Mouse (Mus musculus) macrophage (primary cell): Measurements from ENCODE around the gene Fam3c. TPM values are rescaled to one million over a fixed set of nuclear protein-coding genes. Genes with fewer than 3 reads are reported as not detected.

Source experiments
- H3K27ac ChIP-seq: fragments of 350-480 bp; formaldehyde crosslinking; 2 replicates; pipeline ENCODE4 v1.9.0; 2021
- H3K36me3 ChIP-seq: fragments of 350-480 bp; formaldehyde crosslinking; 2 replicates; pipeline ENCODE4 v1.9.0; 2021; ENCODE audit errors: inconsistent target
- H3K4me3 ChIP-seq: fragments of 350-480 bp; formaldehyde crosslinking; 2 replicates; pipeline ENCODE4 v1.9.0; 2021; ENCODE audit errors: inconsistent target
- H3K79me2 ChIP-seq: fragments of 350-480 bp; formaldehyde crosslinking; 2 replicates; pipeline ENCODE4 v1.9.0; 2021; ENCODE audit errors: inconsistent target
- WGBS: methylation state at CpG from one replicate; pipeline ENCODE4 v1.1.7; 2026; ENCODE audit warnings: inconsistent platforms; ENCODE audit not compliant: missing documents; 5-methylcytosine and 5-hydroxymethylcytosine counted together
- polyA plus RNA-seq: library from polyadenylated mRNA; stranded (reverse); fragments of 250-400 nt; gene quantifications from 3 replicates; pipeline ENCODE4 v1.2.4, GENCODE M21; 2018; ENCODE audit warnings: inconsistent platforms

Fam3c gene
- polyA plus RNA-seq, 1 experiment from 2014 or later: 155 TPM

GRCm38 (mm10) chr6:22373476-22373875 is 17.4 kb upstream of the Fam3c start:
- Histone ChIP-seq H3K79me2 (no peaks in the 10 kb centered on the region), H3K36me3 (no peaks in the 10 kb centered on the region), H3K4me3 (no peak overlapping the region), H3K27ac (no peak overlapping the region)
- 84% methylated on average over 2 of the region's 2 CpGs for WGBS

DNA sequence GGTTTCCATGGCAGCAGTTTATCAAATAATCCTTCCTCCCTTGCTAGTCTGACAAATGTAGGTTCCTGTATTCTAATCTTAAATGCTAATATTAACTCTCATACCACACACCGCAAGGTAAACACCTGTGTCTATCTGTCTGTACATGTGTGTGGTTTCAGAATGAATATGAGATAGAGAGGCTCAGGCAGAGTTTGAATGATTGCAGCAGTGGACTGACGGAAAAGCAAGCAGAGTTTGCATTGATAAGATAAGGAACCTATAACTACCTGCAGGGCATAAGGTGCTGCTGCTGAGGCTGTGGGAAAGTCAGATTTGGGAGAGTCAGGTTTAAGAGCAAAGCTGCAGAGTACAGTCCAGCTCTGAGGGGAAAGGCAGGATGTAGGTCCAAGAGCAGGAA is 10.9 kb upstream of the Fam3c start:
- WGBS: 100% methylated on average over 2 of the region's 2 CpGs
- no peaks in the 10 kb centered on the region for H3K36me3 ChIP-seq
- H3K79me2 ChIP-seq: no peaks in the 10 kb centered on the region
- no peak overlapping the region for H3K27ac ChIP-seq
- H3K4me3 ChIP-seq: no peak overlapping the region

- Histone ChIP-seq H3K79me2 (no peaks in the 10 kb centered on the region), H3K36me3 (no peaks in the 10 kb centered on the region)
- 79% methylated on average over 3 of the region's 3 CpGs for WGBS
These were observed 7.5 kb upstream of the Fam3c start for GRCm38 (mm10) chr6:22363590-22363989.

GRCm38 (mm10) chr6:22361941-22362340 is 5.9 kb upstream of the Fam3c start:
- no peaks in the 10 kb centered on the region for H3K79me2 ChIP-seq
- no peak overlapping the region for H3K27ac ChIP-seq
- WGBS: 75% methylated on average over 3 of the region's 3 CpGs
- H3K36me3 ChIP-seq: no peaks in the 10 kb centered on the region
- H3K4me3 ChIP-seq: no peak overlapping the region

More at GRCm38 (mm10) chr6:22363590-22363989, 7.5 kb upstream of the Fam3c start:
- Histone ChIP-seq H3K4me3 (no peak overlapping the region), H3K27ac (no peak overlapping the region)

DNA sequence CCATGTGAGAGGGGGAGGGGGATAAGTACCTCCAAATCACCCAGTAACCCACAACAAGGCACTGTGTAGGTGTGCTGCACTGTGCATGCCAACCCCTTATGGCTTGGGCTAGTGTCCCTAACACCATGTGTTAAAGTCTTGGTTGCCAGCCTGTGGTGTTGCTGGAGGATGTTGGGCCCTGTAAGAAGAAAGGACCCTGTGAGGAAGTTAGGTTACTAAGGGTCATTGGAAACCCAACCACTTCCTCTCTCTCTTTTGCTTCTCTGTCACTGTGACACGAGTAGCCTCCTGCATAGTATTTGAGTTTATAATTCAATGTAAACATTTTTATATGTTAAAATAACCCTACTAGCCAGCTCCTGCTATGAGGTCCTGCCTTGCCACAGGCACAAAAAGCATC is 3.0 kb upstream of the Fam3c start:
- no peak overlapping the region for H3K4me3 ChIP-seq
- H3K79me2 ChIP-seq: peaks cover 16% of the 10 kb centered on the region
- peak overlapping the region; percentile 80 for H3K27ac ChIP-seq
- no peaks in the 10 kb centered on the region for H3K36me3 ChIP-seq
- 0% methylated on average over 1 of the region's 1 CpGs for whole genome bisulfite sequencing

DNA sequence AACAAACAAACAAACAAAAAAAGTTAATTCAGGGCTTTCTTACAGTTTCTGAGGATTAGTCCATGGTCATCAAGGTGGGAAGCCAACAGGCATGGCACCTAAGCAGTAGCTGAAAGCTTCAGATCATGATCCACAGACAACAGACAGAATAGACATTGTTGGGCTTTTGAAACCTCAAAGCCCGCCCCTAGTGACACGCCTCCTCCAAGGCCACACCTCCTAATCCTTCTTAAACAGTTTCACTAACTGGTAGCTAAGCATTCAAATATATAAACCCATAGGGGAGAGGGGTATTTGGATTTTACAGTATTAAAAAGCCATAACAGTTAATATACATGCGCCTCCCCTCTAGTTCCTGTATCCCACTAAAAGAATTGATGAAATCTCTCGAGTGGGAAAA is 1.3 kb upstream of the Fam3c start:
- no peak overlapping the region for H3K4me3 ChIP-seq
- peak overlapping the region; percentile 80 for H3K27ac ChIP-seq
- H3K36me3 ChIP-seq: no peaks in the 10 kb centered on the region
- 100% methylated on average over 4 of the region's 4 CpGs for WGBS
- H3K79me2 ChIP-seq: peaks cover 32% of the 10 kb centered on the region

DNA sequence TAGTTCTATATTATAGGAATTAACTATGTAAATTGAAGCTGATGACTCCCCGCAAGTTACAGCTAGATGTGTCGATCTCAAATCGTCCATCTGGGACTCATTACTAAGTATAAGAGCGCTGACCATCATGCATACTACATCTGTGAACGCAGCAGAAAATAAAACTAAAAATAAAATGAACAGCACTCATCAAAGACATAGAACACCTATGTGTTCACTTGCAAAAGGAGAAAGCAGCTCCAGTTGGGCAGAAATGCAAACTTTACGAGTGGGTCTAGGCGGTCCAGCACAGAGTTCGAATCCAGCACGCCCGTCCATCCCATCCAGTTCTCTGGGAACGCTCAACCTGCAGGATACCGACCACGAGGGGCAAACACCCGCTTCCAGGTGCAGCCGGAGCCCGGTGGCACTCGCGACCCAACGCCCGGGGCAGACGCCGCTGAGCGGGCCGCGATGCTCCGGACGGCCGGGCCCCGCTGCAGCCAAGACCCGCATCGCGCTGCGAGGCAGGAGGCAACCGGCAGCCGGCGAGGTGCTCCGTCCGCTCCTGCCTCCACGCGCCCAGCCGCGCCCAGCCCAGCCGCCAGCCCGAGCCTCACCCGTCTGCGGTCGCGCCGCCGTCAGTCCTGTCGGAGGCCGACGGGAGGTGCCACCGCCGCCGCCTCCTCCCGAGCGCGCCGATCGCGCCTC is 502 bp downstream of the Fam3c start:
- Histone ChIP-seq H3K79me2 (peaks cover 50% of the 10 kb centered on the region), H3K27ac (0 out of 2 replicates have a peak overlapping the region, but pooled peaks have one; percentile 12), H3K4me3 (peak overlapping the region; percentile 57), H3K36me3 (no peaks in the 10 kb centered on the region)
- WGBS: 3% methylated on average over 60 of the region's 62 CpGs

DNA sequence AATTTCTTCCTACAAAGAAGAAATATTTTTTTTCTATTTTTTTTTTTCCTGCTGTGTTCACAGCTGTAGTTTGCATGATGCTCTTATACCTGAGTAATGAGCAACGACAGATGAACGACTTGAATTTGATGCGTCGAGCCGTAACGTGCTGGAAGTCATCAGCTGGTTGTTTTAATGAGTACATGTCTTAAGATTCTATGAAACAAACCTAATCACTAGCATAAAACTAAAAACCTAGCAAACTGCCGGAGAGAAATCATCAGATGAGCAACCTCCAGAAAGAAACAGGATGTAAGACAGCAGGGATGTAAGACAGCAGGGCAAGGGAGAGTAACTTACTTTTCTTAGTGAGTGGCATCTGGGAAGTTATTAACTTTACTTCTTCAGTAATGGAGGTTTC is 1.4 kb downstream of the Fam3c start:
- 91% methylated on average over 7 of the region's 7 CpGs for WGBS
- H3K4me3 ChIP-seq: peak overlapping the region; percentile 57; the same call in 1 of the 2 replicates
- H3K79me2 ChIP-seq: peaks cover 59% of the 10 kb centered on the region
- no peaks in the 10 kb centered on the region for H3K36me3 ChIP-seq
- no peak overlapping the region for H3K27ac ChIP-seq

GRCm38 (mm10) chr6:22354031-22354430 is 2.0 kb downstream of the Fam3c start:
- WGBS: 82% methylated on average over 1 of the region's 1 CpGs
- Histone ChIP-seq H3K36me3 (no peaks in the 10 kb centered on the region), H3K27ac (no peak overlapping the region), H3K79me2 (peaks cover 65% of the 10 kb centered on the region), H3K4me3 (no peak overlapping the region)

DNA sequence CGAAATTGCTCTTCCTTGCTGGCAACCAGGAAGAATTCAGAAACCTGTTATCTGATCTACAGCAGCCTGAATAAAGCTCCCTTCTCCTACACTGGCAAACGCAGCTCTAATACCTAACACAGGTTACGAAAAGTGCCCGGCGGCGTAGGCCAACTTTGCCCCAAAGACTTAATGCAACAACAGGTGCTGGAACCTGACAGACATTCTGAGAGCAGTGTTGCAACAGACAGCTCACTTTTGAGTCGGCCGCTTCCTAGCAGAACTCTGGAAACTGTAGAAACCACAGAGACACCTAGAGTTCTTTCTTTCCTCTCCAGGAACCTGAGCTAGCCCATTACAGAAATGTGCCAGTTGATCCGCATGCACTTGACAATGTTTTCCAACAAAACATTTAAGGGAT is 4.5 kb downstream of the Fam3c start:
- Histone ChIP-seq H3K79me2 (peaks cover 86% of the 10 kb centered on the region), H3K27ac (no peak overlapping the region), H3K4me3 (no peak overlapping the region), H3K36me3 (no peaks in the 10 kb centered on the region)
- 80% methylated on average over 9 of the region's 9 CpGs for WGBS

- Histone ChIP-seq H3K36me3 (no peaks in the 10 kb centered on the region), H3K27ac (no peak overlapping the region), H3K79me2 (peaks cover 96% of the 10 kb centered on the region), H3K4me3 (no peak overlapping the region)
- 72% methylated on average over 4 of the region's 4 CpGs for WGBS
These were observed 5.8 kb downstream of the Fam3c start for GRCm38 (mm10) chr6:22350239-22350571.

- peaks cover 96% of the 10 kb centered on the region for H3K79me2 ChIP-seq
- H3K4me3 ChIP-seq: no peak overlapping the region
- WGBS: 68% methylated on average over 10 of the region's 11 CpGs
- no peak overlapping the region for H3K27ac ChIP-seq
- no peaks in the 10 kb centered on the region for H3K36me3 ChIP-seq
These were observed 6.4 kb downstream of the Fam3c start for GRCm38 (mm10) chr6:22349531-22350238.

DNA sequence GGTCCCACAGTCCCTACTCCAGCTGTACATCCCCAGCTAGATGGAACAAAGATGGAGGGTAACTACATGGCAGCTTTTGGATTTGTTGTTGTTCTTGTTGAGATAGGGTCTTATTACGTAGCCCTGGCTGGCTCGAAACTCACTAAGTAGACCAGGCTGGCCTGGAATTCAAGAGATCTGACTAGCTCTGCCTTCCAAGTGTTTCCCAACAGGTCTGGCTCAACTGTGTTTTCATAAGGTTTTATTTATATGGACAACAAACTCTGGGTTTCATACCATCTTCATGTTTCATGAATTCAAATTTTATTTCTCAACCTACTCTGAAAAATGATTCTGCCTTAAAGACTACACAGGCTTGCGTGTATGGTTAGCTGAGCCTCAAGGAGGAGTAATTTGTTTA is 7.1 kb downstream of the Fam3c start:
- no peak overlapping the region for H3K4me3 ChIP-seq

DNA sequence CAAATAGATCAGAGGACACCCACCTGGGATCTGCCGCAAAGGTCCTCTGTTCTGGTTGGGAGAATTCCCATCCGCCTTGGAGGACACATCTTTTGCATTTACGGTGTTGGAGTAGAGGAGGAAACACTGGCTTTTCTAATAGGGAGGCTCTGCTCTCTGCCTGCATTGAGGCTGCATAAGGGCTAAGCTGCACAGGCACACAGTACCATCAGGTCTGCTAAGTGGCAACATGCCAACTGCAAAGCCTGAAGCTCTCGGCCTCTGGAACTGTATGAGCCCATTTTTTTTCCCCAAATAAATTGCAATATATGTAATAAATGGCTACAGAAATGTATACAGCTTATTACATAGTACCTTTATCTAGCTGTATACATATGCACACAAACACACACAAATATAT is 7.9 kb downstream of the Fam3c start:
- H3K79me2 ChIP-seq: peaks cover 96% of the 10 kb centered on the region
- H3K36me3 ChIP-seq: no peaks in the 10 kb centered on the region
- H3K4me3 ChIP-seq: no peak overlapping the region
- H3K27ac ChIP-seq: peak overlapping the region; percentile 80
- 60% methylated on average over 3 of the region's 4 CpGs for WGBS

More for the DNA sequence above, 7.1 kb downstream of the Fam3c start:
- Histone ChIP-seq H3K27ac (peak overlapping the region; percentile 80; the same call in 1 of the 2 replicates), H3K79me2 (peaks cover 96% of the 10 kb centered on the region), H3K36me3 (no peaks in the 10 kb centered on the region)
- WGBS: 96% methylated on average over 3 of the region's 3 CpGs

- no peak overlapping the region for H3K4me3 ChIP-seq
These were observed 8.7 kb downstream of the Fam3c start for GRCm38 (mm10) chr6:22347132-22347902.

More at GRCm38 (mm10) chr6:22347132-22347902, 8.7 kb downstream of the Fam3c start:
- WGBS: 20% methylated on average over 8 of the region's 8 CpGs
- Histone ChIP-seq H3K36me3 (no peaks in the 10 kb centered on the region), H3K79me2 (peaks cover 96% of the 10 kb centered on the region), H3K27ac (peak overlapping the region; percentile 80)
